Mouse (Mus musculus) liver, adult 2 months (tissue): Measurements from ENCODE around the gene Uckl1.

Experiments used
- CTCF ChIP-seq: fragments of 200-500 bp; IDR thresholded peaks from 2 replicates; pipeline ENCODE4 v1.5.1; 2011; ENCODE audit warnings: low read depth, low read length, control low read depth
- POLR2A ChIP-seq: fragments of 200-500 bp; IDR thresholded peaks from 2 replicates; pipeline ENCODE4 v1.6.1; 2011; ENCODE audit warnings: low read length, control low read depth; ENCODE audit not compliant: insufficient read depth; ENCODE audit errors: extremely low read depth

DNA sequence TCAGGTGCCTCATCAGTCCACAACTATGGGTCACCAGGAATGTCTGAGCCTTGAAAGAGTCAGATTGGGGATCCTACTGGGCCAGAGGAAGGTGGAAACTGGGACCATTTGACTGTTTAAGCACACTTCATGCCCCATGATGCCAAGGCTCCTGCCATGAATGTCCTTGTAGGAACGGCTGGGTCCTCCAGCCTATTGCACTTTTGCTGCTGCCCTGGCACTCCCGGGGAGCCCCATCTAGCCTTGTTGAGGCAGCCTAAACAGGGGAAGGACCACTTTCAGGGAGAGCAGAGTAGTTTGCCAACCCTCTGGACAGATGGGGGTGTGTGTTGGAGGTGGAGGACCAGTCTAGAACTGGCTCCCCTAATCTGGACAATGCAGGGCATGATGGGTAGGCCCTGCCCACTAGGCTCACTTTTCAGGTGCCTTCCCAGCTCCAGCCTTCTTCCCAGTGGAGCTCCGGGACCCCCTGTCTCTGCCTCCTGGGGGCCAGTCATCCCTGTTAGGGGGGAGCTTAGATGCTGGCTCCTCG, at the start of gene Uckl1:
- no peak for TF ChIP-seq CTCF
- TF ChIP-seq POLR2A, result no peak
